Mouse (Mus musculus): ENCODE measurements around the gene Prl2c3. TPM values are rescaled to one million over a fixed set of nuclear protein-coding genes. Genes with fewer than 3 reads are reported as not detected.
"Not testable (repeated sequence)": the region's sequence is repeated elsewhere in the genome, so short reads cannot be mapped to it uniquely, and the experiment has no call there.

The Prl2c3 gene
- polyA plus RNA-seq, 1 experiment, result 8.0 TPM

DNA sequence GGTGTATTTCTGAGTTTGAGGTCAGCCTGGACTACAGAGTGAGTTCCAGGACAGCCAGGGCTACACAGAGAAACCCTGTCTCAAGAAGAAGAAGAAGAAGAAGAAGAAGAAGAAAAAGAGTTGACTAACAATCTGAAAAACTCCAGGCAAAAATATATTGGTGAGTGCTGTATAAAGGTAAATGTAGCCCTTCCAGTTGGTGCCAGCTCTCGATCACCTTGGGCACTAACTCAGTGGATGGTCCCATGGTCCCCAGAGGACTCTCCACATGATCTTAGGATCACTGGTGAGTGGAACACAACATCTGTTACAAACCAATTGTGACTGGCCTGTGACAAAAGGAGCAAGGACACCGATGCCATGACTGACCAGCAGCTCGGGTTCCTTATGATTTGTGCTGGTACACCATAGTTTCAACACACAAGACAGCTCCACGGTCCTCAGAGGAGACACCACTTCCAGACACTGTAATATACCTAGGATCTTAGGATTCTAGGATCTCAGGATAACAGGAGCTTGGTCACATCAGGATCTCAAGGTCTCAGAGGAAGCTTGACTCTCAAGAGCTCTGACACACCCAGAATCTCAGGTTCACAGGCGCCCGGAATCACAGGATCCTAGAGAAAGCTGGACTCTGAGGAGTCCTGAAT, 30.3 kb downstream of the Prl2c3 start:
- H3K27ac ChIP-seq (ENCODE audit: insufficient read depth, low read length); H3K4me1 ChIP-seq (ENCODE audit: control insufficient read depth, insufficient read depth, low read length); DNase-seq; H3K27me3 ChIP-seq (ENCODE audit: control insufficient read depth, insufficient read depth, low read length); H3K4me3 ChIP-seq (replicated peaks; ENCODE audit: insufficient read depth, low read depth, low read length): not testable (repeated sequence)
- WGBS, result 70% methylated on average over 6 of the region's 6 CpGs

Other genes starting within 250 kb of the Prl2c3 start
- gene Ero1lb, start 234.2 kb downstream of the Prl2c3 start, polyA plus RNA-seq (2012; rRNA removed), result 11.1 and 11.3 TPM in 2 replicates
- gene Prl2c2, start 205.3 kb upstream of the Prl2c3 start, polyA plus RNA-seq (2012; rRNA removed), result 3.6 and 10.3 TPM in 2 replicates

Measured in cerebellum, adult 2 months (tissue).